ENCODE assay signal across 21 mouse cellular contexts in genomic region chr16:49720671-49721070, GRCm38 (mm10). TPM values are rescaled to one million over a fixed set of nuclear protein-coding genes. Genes with fewer than 3 reads are reported as not detected.
DNase-seq lines count a peak whose midpoint lies in the region; ATAC-seq and TF ChIP-seq lines count a peak whose summit lies in the region.
"Had no signal": no experiment of that assay in that cellular context is flagged by ENCODE, and none has a peak within 500 bp of the region (broad histone marks: within the 10 kb centered on the region; RNA-seq: fewer than 3 reads in every experiment).

No protein-coding gene starts in this region.

- H3K9ac ChIP-seq in hindbrain, embryonic 16.5 days (ENCODE audit: low read depth, low read length): no peak overlapping the region
- H3K9ac ChIP-seq: heart, embryonic 12.5 days; intestine, embryonic 15.5 days; kidney, embryonic 15.5 days; liver, embryonic 13.5 days; lung, embryonic 15.5 days; midbrain, embryonic 13.5 days; stomach, embryonic 15.5 days had no signal

- no peak for TF ChIP-seq CTCF in brain, embryonic 14.5 days (IDR thresholded peaks at IDR 0.05; ENCODE audit: borderline replicate concordance, extremely low read depth, insufficient read depth, insufficient read length)

- H3K4me3 ChIP-seq in hindbrain, embryonic 16.5 days (ENCODE audit: low read length): no peak overlapping the region
- H3K4me3 ChIP-seq in hindbrain, embryonic 10.5 days: no peak overlapping the region
- H3K4me3 ChIP-seq: embryonic facial prominence, embryonic 10.5 days; erythroblast, embryonic 14.5 days; heart, embryonic 12.5 days; intestine, embryonic 15.5 days; kidney, embryonic 15.5 days; liver, embryonic 13.5 days; lung, embryonic 15.5 days; midbrain, embryonic 13.5 days; myocyte; stomach, embryonic 15.5 days had no signal

- no peak overlapping the region for H3K4me2 ChIP-seq in hindbrain, embryonic 16.5 days (ENCODE audit: low read length)
- H3K4me2 ChIP-seq: heart, embryonic 12.5 days; intestine, embryonic 15.5 days; kidney, embryonic 15.5 days; liver, embryonic 13.5 days; lung, embryonic 15.5 days; midbrain, embryonic 13.5 days; stomach, embryonic 15.5 days had no signal

- peaks cover 6% of the 10 kb centered on the region; the same call in 1 of the 2 replicates for H3K4me1 ChIP-seq in hindbrain, embryonic 16.5 days (ENCODE audit: control insufficient read depth, insufficient read depth, low read depth, low read length)
- H3K4me1 ChIP-seq in hindbrain, embryonic 10.5 days (replicated peaks): peaks cover 9% of the 10 kb centered on the region; the same call in 1 of the 2 replicates
- H3K4me1 ChIP-seq: embryonic facial prominence, embryonic 10.5 days; intestine, embryonic 15.5 days; kidney, embryonic 15.5 days; lung, embryonic 15.5 days had no signal

- H3K27me3 ChIP-seq in hindbrain, embryonic 16.5 days (replicated peaks; ENCODE audit: control insufficient read depth, insufficient read depth, low read length): no peaks in the 10 kb centered on the region
- H3K27me3 ChIP-seq in hindbrain, embryonic 10.5 days (ENCODE audit: insufficient read depth, poor library complexity, severe bottlenecking): no peaks in the 10 kb centered on the region
- H3K27me3 ChIP-seq: heart, embryonic 12.5 days; intestine, embryonic 15.5 days; kidney, embryonic 15.5 days; liver, embryonic 13.5 days; lung, embryonic 15.5 days; midbrain, embryonic 13.5 days; stomach, embryonic 15.5 days had no signal

- H3K27ac ChIP-seq in hindbrain, embryonic 16.5 days (ENCODE audit: low read depth, low read length): no peak overlapping the region
- no peak overlapping the region for H3K27ac ChIP-seq in hindbrain, embryonic 10.5 days
- H3K27ac ChIP-seq: embryonic facial prominence, embryonic 10.5 days; intestine, embryonic 15.5 days; kidney, embryonic 15.5 days; liver, embryonic 13.5 days; lung, embryonic 15.5 days; macrophage; midbrain, embryonic 13.5 days; stomach, embryonic 15.5 days had no signal

- no peak for TF ChIP-seq POLR2A in brain, embryonic 14.5 days (IDR thresholded peaks at IDR 0.05; ENCODE audit: borderline replicate concordance, extremely low read depth, insufficient read depth, insufficient read length, poor library complexity, severe bottlenecking)

- no peak for DNase-seq in hindbrain, embryonic 10.5 days (ENCODE audit: low spot score)
- DNase-seq in brain, embryonic 14.5 days (ENCODE audit: low read depth): peak; percentile 58
- DNase-seq in cerebellum, adult 11-12 months: peak; percentile 69
- DNase-seq in cerebellum, postnatal 25 days: peak; percentile 51 to 66
- DNase-seq in kidney, postnatal 25 days: no peak
- DNase-seq in kidney, postnatal 4 days: no peak
- DNase-seq: gastrocnemius, postnatal 36 days; liver, embryonic 13.5 days; spleen, adult 18-20 months; thymus, adult 2 months had no signal

- WGBS in hindbrain, embryonic 16.5 days: 53% methylated on average over 2 of the region's 2 CpGs
- 95% methylated on average over 2 of the region's 2 CpGs for WGBS in hindbrain, embryonic 10.5 days

- no peaks in the 10 kb centered on the region for H3K9me3 ChIP-seq in hindbrain, embryonic 16.5 days (ENCODE audit: control insufficient read depth, low read length)
- no peaks in the 10 kb centered on the region for H3K9me3 ChIP-seq in hindbrain, embryonic 10.5 days
- H3K9me3 ChIP-seq: embryonic facial prominence, embryonic 10.5 days; heart, embryonic 12.5 days; intestine, embryonic 15.5 days; kidney, embryonic 15.5 days; liver, embryonic 13.5 days; lung, embryonic 15.5 days; midbrain, embryonic 13.5 days; stomach, embryonic 15.5 days had no signal

- ATAC-seq in hindbrain, embryonic 16.5 days: peak; percentile 70
- ATAC-seq: intestine, embryonic 15.5 days; midbrain, embryonic 13.5 days had no signal

- H3K36me3 ChIP-seq in hindbrain, embryonic 16.5 days (ENCODE audit: control insufficient read depth, insufficient read depth, low read length): no peaks in the 10 kb centered on the region
- no peaks in the 10 kb centered on the region for H3K36me3 ChIP-seq in hindbrain, embryonic 10.5 days
- H3K36me3 ChIP-seq: embryonic facial prominence, embryonic 10.5 days; heart, embryonic 12.5 days; intestine, embryonic 15.5 days; kidney, embryonic 15.5 days; liver, embryonic 13.5 days; lung, embryonic 15.5 days; midbrain, embryonic 13.5 days; stomach, embryonic 15.5 days had no signal

RNA-seq across cellular contexts. Expression of gene Ift57, which starts 21.6 kb away (rescaled TPM):
- polyA plus RNA-seq in hindbrain, embryonic 16.5 days (2015; fragmentation: Nextera tagmentation; extraction: Ambion mirVana): 42.2 and 43.8 TPM in 2 replicates
- 24.7 and 31.2 TPM in 2 replicates for polyA plus RNA-seq in hindbrain, embryonic 10.5 days (2016; fragmentation: Nextera tagmentation; extraction: Ambion mirVana)
- polyA plus RNA-seq in brain, embryonic 14.5 days (2012; rRNA removed): 20.4 and 26.1 TPM in 2 replicates

Comparison
In these comparisons a context has a peak if more than half of its experiments do, and no peak if none do; other contexts are left out.
1. DNase-seq: peak in brain, embryonic 14.5 days (single experiment), cerebellum, adult 11-12 months (single experiment) and cerebellum, postnatal 25 days (2 of 2); none in hindbrain, embryonic 10.5 days (single experiment), kidney, postnatal 25 days (0 of 2) and kidney, postnatal 4 days (0 of 2).